Mouse (Mus musculus) testis, adult 2 months (tissue): ENCODE results near the gene Pdp2.

Source experiments
- CTCF ChIP-seq: fragments of 200-500 bp; IDR thresholded peaks from 2 replicates; pipeline ENCODE4 v1.5.1; 2012; ENCODE audit warnings: low read depth, mild to moderate bottlenecking, inconsistent platforms, low read length, moderate library complexity; ENCODE audit not compliant: control insufficient read depth, insufficient read depth, insufficient replicate concordance
- POLR2A ChIP-seq: fragments of 200-500 bp; IDR thresholded peaks from 2 replicates; pipeline ENCODE4 v1.6.1; 2012; ENCODE audit warnings: low read depth, mild to moderate bottlenecking, inconsistent platforms, low read length, moderate library complexity; ENCODE audit not compliant: control insufficient read depth

DNA sequence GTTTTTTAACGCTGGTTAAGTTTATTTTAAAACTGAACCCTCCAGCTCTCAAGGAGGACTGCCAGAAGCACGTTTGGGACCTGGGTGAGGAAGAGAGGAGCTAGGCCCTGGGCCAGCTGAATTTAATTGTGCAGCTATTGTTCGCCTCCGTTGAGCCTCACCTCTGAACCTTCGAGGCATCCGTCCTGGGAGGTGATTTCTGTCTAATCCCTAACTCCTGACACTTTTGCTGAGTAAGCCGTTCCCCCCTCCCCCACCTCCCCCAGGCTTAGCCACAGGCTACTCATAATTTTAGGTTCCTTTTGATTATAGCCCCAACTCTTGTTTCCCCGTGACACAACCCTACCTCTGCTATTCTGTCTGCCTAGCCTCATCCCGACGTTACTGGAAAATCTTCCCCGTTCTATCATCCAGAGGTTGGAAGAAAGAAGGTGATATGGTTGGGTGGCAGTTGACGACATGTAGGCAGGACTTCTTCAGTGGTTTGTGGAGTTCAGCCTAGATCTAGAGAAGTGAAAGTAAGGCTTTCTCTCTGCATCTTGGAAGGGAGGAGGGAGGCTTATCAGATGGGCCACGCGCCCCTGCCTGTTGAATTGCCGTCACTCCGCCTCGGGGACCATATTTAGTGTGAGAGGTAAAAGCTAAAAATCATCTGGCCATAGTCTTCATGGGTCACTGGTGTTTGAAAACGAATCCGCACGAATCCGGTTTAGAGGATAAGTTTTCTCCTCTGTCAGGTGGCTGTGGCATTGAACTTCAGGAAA lies 4.7 kb downstream of the Pdp2 start:
- no peak for TF ChIP-seq POLR2A
- no peak for TF ChIP-seq CTCF
